Mouse (Mus musculus): Measurements from ENCODE around the gene Fchsd2. TPM values are rescaled to one million over a fixed set of nuclear protein-coding genes. Genes with fewer than 3 reads are reported as not detected.
A peak's percentile ranks its signal among the peaks of the same experiment; 100 is the strongest.

Gene Fchsd2
- polyA plus RNA-seq, 1 experiment = 53.0 TPM

DNA sequence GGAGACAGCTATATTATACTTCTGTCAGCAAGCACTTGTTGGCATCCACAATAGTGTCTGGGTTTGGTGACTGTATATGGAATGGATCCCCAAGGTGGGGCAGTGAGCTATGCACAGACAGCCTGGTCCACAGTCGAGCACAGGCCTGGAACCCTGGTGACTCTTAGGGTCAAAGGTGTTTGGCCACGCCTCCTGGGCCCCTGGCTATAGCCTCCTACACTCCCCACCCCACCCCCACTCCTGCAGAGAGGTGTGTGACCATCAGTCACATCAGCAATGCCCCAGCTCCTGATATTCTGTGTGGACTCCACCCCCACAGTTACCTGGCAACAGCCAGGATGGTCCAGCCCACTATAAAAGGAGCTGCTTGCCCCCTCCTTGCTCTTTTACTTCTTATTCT, 73.9 kb downstream of the Fchsd2 start:
- H3K4me1 ChIP-seq (ENCODE audit: control insufficient read depth, insufficient read depth, low read length) = peaks cover 8% of the 10 kb centered on the region; the same call in 1 of the 2 replicates
- no peak overlapping the region for H3K27ac ChIP-seq (ENCODE audit: insufficient read depth, low read depth, low read length)
- TF ChIP-seq CTCF (IDR thresholded peaks at IDR 0.05; ENCODE audit: low read depth, low read length) = no peak
- H3K4me3 ChIP-seq (ENCODE audit: insufficient read depth, low read length) = no peak overlapping the region

DNA sequence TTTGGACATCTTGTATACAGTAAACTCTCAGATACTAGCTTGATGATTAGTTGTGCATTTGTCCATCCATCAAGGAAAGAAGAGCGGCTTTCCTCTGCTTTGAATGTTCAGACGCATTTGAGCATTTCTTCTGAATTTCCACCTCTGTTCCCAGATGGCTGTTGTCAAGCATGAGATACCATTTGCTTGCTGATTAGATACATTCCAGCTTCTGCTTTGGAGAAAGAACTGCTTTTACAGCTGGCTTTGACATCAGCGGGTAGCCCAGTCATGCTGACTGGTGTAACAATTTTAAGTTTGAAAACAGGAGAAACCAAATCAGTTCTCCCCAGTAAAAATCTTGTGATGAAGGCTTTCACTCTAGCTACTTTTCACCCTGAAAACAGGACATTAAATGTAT, 77.8 kb downstream of the Fchsd2 start:
- no peak overlapping the region for H3K27ac ChIP-seq (ENCODE audit: insufficient read depth, low read depth, low read length)

DNA sequence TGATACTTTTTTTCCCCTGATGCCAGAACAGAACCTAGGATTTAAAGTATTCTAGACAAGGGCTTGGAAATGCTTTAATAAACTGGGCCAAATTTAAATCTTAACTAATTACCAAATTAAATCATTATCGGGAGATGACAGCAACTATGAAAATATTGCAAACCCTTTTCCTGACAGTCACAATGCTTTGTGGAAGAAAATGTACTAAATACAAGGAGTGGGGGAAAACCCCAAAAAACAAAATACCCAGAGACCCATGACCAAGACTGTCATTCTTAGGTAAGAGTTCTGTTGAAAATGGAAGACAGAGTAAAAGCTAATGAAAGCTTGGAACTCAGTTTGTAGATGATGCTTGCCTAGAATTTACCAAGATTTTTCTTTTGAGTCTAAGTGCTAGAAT, 78.3 kb downstream of the Fchsd2 start:
- H3K27ac ChIP-seq (ENCODE audit: insufficient read depth, low read depth, low read length) = no peak overlapping the region
- no peak overlapping the region for H3K4me3 ChIP-seq (ENCODE audit: insufficient read depth, low read length)
- peaks cover 11% of the 10 kb centered on the region for H3K4me1 ChIP-seq (ENCODE audit: control insufficient read depth, insufficient read depth, low read length)
- TF ChIP-seq POLR2A (IDR thresholded peaks at IDR 0.05; ENCODE audit: borderline replicate concordance, low read depth, low read length) = no peak
- TF ChIP-seq CTCF (IDR thresholded peaks at IDR 0.05; ENCODE audit: low read depth, low read length) = no peak

More for the DNA sequence above, 77.8 kb downstream of the Fchsd2 start:
- TF ChIP-seq POLR2A (IDR thresholded peaks at IDR 0.05; ENCODE audit: borderline replicate concordance, low read depth, low read length) (no peak), CTCF (IDR thresholded peaks at IDR 0.05; ENCODE audit: low read depth, low read length) (no peak)
- peaks cover 11% of the 10 kb centered on the region for H3K4me1 ChIP-seq (ENCODE audit: control insufficient read depth, insufficient read depth, low read length)
- H3K4me3 ChIP-seq (ENCODE audit: insufficient read depth, low read length) = no peak overlapping the region

DNA sequence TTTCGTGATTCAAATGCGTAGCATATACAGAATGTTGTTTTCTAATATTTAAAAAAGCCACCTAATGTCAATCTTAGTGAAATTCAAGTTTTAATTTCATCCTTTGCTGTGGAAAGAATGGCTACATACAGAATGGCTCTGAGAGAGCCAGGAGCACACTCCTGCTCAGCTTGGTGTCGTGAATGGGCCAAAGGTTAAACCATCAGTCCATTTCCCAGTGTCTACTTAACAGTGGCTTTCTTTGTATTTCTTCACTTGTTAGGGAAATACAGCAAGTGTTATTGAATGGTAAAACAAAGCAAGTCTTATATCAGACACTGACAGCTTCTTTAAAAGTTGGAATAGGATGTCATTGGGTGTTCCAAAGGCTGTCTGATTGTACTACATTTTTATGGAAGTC, 80.7 kb downstream of the Fchsd2 start:
- Histone ChIP-seq H3K4me1 (ENCODE audit: control insufficient read depth, insufficient read depth, low read length) (peaks cover 9% of the 10 kb centered on the region), H3K27ac (ENCODE audit: insufficient read depth, low read depth, low read length) (no peak overlapping the region)
- TF ChIP-seq CTCF (IDR thresholded peaks at IDR 0.05; ENCODE audit: low read depth, low read length) (no peak), POLR2A (IDR thresholded peaks at IDR 0.05; ENCODE audit: borderline replicate concordance, low read depth, low read length) (no peak)

DNA sequence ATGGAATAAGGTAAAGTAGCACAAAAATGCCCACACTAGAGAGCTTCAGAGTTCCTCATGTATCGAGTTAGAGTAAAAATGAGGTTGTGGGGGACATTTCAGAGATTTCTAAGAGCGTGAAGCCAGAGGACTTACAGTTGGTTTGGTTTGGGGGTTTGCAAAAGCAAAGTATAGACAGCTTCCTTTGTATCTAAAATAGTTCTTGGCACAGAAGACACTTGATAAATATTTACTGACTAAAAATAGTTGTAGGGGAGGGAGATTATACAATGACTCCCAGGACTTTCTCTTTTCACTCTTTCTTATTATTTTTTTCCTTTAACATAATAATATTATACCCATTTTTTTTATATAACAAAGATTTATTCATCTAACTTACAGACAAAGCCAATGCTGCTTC, 86.1 kb downstream of the Fchsd2 start:
- Histone ChIP-seq H3K4me1 (ENCODE audit: control insufficient read depth, insufficient read depth, low read length) (peaks cover 8% of the 10 kb centered on the region), H3K27ac (ENCODE audit: insufficient read depth, low read depth, low read length) (no peak overlapping the region), H3K4me3 (ENCODE audit: insufficient read depth, low read length) (no peak overlapping the region)
- no peak for TF ChIP-seq POLR2A (IDR thresholded peaks at IDR 0.05; ENCODE audit: borderline replicate concordance, low read depth, low read length)
- TF ChIP-seq CTCF (IDR thresholded peaks at IDR 0.05; ENCODE audit: low read depth, low read length) = no peak

More for the DNA sequence above, 80.7 kb downstream of the Fchsd2 start:
- no peak overlapping the region for H3K4me3 ChIP-seq (ENCODE audit: insufficient read depth, low read length)

DNA sequence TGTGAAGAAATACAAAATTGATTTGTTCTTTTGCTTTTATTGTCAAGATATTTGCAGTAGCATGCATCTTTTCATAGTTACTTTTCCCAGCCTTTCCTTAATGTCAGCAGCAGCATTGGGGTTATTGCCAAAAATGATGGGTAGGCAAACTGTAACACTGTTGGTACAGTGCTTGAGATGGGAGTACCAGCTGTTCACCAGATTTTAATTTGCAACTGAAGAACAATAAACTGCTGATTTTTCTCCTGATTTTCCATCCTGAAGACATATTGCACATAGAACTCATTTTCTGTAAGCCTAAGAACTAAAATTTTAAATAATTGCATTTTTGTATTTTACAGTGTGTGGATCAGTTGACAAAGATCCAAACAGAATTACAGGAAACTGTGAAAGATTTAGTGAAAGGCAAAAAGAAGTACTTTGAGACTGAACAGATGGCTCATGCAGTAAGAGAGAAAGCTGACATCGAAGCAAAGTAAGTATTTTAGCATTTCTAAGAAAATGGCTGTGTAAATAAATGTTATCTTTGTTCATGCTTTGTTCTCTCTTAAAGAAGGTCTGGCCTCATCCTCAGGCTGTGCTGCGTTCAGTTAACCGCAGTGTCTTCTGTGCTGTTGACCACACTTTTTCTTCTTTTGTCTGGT, 98.8 kb downstream of the Fchsd2 start:
- H3K4me1 ChIP-seq (ENCODE audit: control insufficient read depth, insufficient read depth, low read length) = no peaks in the 10 kb centered on the region
- no peak for TF ChIP-seq POLR2A (IDR thresholded peaks at IDR 0.05; ENCODE audit: borderline replicate concordance, low read depth, low read length)
- TF ChIP-seq CTCF (IDR thresholded peaks at IDR 0.05; ENCODE audit: low read depth, low read length) = no peak
- no peak overlapping the region for H3K4me3 ChIP-seq (ENCODE audit: insufficient read depth, low read length)
- H3K27ac ChIP-seq (ENCODE audit: insufficient read depth, low read depth, low read length) = no peak overlapping the region

DNA sequence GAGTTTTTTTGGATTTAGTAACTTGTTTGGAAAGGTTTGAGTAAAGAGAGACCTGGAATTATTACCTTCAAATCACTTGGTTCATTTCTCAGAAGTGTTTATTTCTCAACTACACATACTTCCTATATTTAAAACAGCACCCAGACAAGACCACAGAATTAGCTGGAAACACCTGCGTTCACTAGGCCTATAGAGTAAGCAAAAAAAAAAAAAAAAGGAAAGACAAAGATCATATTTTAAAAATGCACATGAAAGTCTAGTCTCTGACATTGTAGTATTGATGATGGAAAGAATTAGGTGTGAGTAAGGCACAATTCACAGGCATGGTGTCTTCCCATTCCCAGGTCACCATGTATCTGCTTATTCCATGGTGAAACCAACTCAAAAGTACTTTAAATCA, 118.2 kb downstream of the Fchsd2 start:
- TF ChIP-seq POLR2A (IDR thresholded peaks at IDR 0.05; ENCODE audit: borderline replicate concordance, low read depth, low read length) = no peak
- TF ChIP-seq CTCF (IDR thresholded peaks at IDR 0.05; ENCODE audit: low read depth, low read length) = no peak
- Histone ChIP-seq H3K4me1 (ENCODE audit: control insufficient read depth, insufficient read depth, low read length) (peaks cover 17% of the 10 kb centered on the region), H3K4me3 (ENCODE audit: insufficient read depth, low read length) (no peak overlapping the region), H3K27ac (ENCODE audit: insufficient read depth, low read depth, low read length) (no peak overlapping the region)

DNA sequence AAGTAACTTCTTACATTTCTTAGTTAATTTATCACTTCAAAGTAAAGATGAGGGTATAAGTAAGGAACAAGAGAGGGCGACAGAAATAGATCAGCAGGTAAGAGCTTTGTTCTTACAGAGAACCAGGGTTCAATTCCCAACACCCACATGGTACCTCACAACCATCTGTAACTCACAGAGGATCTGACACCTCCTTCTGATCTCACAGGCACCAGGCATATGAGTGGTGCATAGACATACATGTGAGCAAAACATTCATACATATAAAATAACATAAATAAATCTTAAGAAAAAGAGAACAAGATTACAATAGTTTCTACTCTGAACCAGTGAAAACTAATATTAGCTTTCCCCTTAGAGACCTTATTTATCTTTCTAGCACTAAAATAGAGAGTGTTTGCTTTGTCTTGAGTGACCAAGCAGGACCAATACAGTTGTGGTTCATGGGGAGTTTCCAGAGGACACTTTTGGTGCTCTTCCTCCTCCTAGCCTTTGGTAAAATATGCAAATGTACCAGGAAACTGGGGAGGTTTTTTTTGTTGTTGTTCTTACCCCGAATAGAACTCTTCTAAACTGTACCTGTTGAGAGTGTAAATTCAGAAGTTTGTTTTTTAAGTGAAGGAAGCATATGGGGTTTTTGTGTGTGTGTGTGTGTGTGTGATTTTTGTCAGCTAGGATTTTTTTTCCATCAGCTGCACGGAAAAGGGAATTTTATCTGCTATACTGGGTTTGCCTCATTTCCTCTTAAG, 121.0 kb downstream of the Fchsd2 start:
- no peak for TF ChIP-seq POLR2A (IDR thresholded peaks at IDR 0.05; ENCODE audit: borderline replicate concordance, low read depth, low read length)
- no peak for TF ChIP-seq CTCF (IDR thresholded peaks at IDR 0.05; ENCODE audit: low read depth, low read length)
- Histone ChIP-seq H3K4me3 (ENCODE audit: insufficient read depth, low read length) (no peak overlapping the region; the same call in 1 of the 2 replicates), H3K27ac (ENCODE audit: insufficient read depth, low read depth, low read length) (peak overlapping the region; percentile 21; the same call in 1 of the 2 replicates), H3K4me1 (ENCODE audit: control insufficient read depth, insufficient read depth, low read length) (peaks cover 17% of the 10 kb centered on the region)

DNA sequence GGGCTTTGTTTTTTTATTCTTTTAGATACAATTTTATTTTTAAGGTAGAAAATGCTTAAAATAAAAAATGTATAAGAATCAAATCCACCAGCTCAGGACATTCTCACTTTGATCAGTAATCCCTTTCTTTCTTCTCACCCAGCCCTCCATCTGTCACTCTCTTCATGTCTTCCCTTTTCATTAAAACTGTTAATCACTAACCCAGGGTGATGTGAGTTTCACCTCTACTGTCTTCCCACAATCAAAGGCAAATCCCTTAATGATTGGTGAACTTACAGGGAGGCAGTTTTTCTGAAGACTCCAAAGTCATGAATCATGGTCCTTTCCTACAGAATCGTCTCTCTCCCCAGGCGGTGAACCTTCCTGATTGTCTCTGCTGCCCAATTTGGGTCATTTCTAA, 124.1 kb downstream of the Fchsd2 start:
- TF ChIP-seq POLR2A (IDR thresholded peaks at IDR 0.05; ENCODE audit: borderline replicate concordance, low read depth, low read length) = no peak
- no peak for TF ChIP-seq CTCF (IDR thresholded peaks at IDR 0.05; ENCODE audit: low read depth, low read length)
- peaks cover 17% of the 10 kb centered on the region for H3K4me1 ChIP-seq (ENCODE audit: control insufficient read depth, insufficient read depth, low read length)
- H3K4me3 ChIP-seq (ENCODE audit: insufficient read depth, low read length) = no peak overlapping the region
- H3K27ac ChIP-seq (ENCODE audit: insufficient read depth, low read depth, low read length) = no peak overlapping the region

DNA sequence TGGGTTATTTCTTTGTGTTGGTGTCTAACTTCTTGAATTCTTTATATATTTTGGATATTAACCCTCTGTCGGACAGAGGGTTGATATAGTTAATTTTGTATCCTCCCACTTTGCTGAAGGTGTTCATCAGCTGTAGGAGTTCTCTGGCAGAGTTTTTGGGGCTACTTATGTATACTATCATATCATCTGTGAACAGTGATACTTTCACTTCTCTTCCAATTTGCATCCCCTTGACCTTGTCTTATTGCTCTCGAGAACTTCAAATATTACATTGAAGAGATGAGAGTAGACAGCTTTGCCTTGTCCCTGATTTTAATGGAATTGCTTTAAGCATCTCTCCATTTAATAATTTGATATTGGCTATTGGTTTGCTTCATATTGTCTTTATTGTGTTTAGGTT, 130.8 kb downstream of the Fchsd2 start:
- Histone ChIP-seq H3K27ac (ENCODE audit: insufficient read depth, low read depth, low read length) (no peak overlapping the region), H3K4me1 (ENCODE audit: control insufficient read depth, insufficient read depth, low read length) (peaks cover 2% of the 10 kb centered on the region; the same call in 1 of the 2 replicates), H3K4me3 (ENCODE audit: insufficient read depth, low read length) (no peak overlapping the region)
- TF ChIP-seq POLR2A (IDR thresholded peaks at IDR 0.05; ENCODE audit: borderline replicate concordance, low read depth, low read length) (no peak), CTCF (IDR thresholded peaks at IDR 0.05; ENCODE audit: low read depth, low read length) (no peak)

Data from bone marrow macrophage, adult 2 months (primary cell).